Mouse (Mus musculus): ENCODE data around the gene Hoxb5. TPM values are rescaled to one million over a fixed set of nuclear protein-coding genes. Genes with fewer than 3 reads are reported as not detected.

Gene Hoxb5
- polyA plus RNA-seq, 1 experiment from 2014 or later: not detected

GRCm38 (mm10) chr11:96314671-96315343, 11.7 kb downstream of the Hoxb5 start:
- Histone ChIP-seq H3K4me3 (ENCODE audit: low read depth, low read length) (no peak overlapping the region), H3K4me1 (ENCODE audit: control insufficient read depth, insufficient read depth, low read length) (no peaks in the 10 kb centered on the region), H3K9me3 (replicated peaks; ENCODE audit: control insufficient read depth, low read length, poor library complexity, severe bottlenecking) (no peaks in the 10 kb centered on the region), H3K27ac (ENCODE audit: low read length) (no peak overlapping the region), H3K36me3 (ENCODE audit: control insufficient read depth, insufficient read depth, low read length) (no peaks in the 10 kb centered on the region), H3K27me3 (ENCODE audit: control insufficient read depth, insufficient read depth, low read depth, low read length) (peaks cover 92% of the 10 kb centered on the region), H3K9ac (ENCODE audit: low read depth, low read length) (no peak overlapping the region), H3K4me2 (ENCODE audit: low read length) (no peak overlapping the region)
- under 1% methylated on average over 34 of the region's 34 CpGs for WGBS
- no peak for ATAC-seq

GRCm38 (mm10) chr11:96315344-96315681, 12.2 kb downstream of the Hoxb5 start:
- Histone ChIP-seq H3K4me3 (ENCODE audit: low read depth, low read length) (no peak overlapping the region), H3K36me3 (ENCODE audit: control insufficient read depth, insufficient read depth, low read length) (no peaks in the 10 kb centered on the region), H3K9ac (ENCODE audit: low read depth, low read length) (no peak overlapping the region), H3K4me1 (ENCODE audit: control insufficient read depth, insufficient read depth, low read length) (no peaks in the 10 kb centered on the region), H3K27ac (ENCODE audit: low read length) (no peak overlapping the region), H3K9me3 (replicated peaks; ENCODE audit: control insufficient read depth, low read length, poor library complexity, severe bottlenecking) (no peaks in the 10 kb centered on the region), H3K4me2 (ENCODE audit: low read length) (no peak overlapping the region), H3K27me3 (ENCODE audit: control insufficient read depth, insufficient read depth, low read depth, low read length) (peaks cover 92% of the 10 kb centered on the region)
- no peak for ATAC-seq
- 0% methylated on average over 5 of the region's 5 CpGs for WGBS

GRCm38 (mm10) chr11:96316696-96317607, 13.8 kb downstream of the Hoxb5 start:
- H3K27ac ChIP-seq (ENCODE audit: low read length): no peak overlapping the region
- no peak for ATAC-seq

GRCm38 (mm10) chr11:96317608-96318367, 14.7 kb downstream of the Hoxb5 start, which contains the start of gene Hoxb4:
TSS of gene Hoxb4 (plus strand) at chr11:96318267.
- Histone ChIP-seq H3K4me2 (ENCODE audit: low read length) (peak within 1 kb of the TSS; percentile 12; the same call in 1 of the 2 replicates), H3K9me3 (replicated peaks; ENCODE audit: control insufficient read depth, low read length, poor library complexity, severe bottlenecking) (no peaks in the 10 kb centered on the region), H3K27me3 (ENCODE audit: control insufficient read depth, insufficient read depth, low read depth, low read length) (peaks cover 91% of the 10 kb centered on the region), H3K4me3 (ENCODE audit: low read depth, low read length) (no peak within 1 kb of the TSS), H3K36me3 (ENCODE audit: control insufficient read depth, insufficient read depth, low read length) (no peaks in the 10 kb centered on the region), H3K27ac (ENCODE audit: low read length) (no peak within 1 kb of the TSS), H3K9ac (ENCODE audit: low read depth, low read length) (no peak within 1 kb of the TSS), H3K4me1 (ENCODE audit: control insufficient read depth, insufficient read depth, low read length) (no peaks in the 10 kb centered on the region)
- WGBS: under 1% methylated on average over 28 of the region's 28 CpGs
- no peak for ATAC-seq

More at GRCm38 (mm10) chr11:96316696-96317607, 13.8 kb downstream of the Hoxb5 start:
- no peaks in the 10 kb centered on the region for H3K9me3 ChIP-seq (replicated peaks; ENCODE audit: control insufficient read depth, low read length, poor library complexity, severe bottlenecking)
- H3K4me2 ChIP-seq (ENCODE audit: low read length): no peak overlapping the region
- no peaks in the 10 kb centered on the region for H3K36me3 ChIP-seq (ENCODE audit: control insufficient read depth, insufficient read depth, low read length)
- no peak overlapping the region for H3K4me3 ChIP-seq (ENCODE audit: low read depth, low read length)
- H3K4me1 ChIP-seq (ENCODE audit: control insufficient read depth, insufficient read depth, low read length): no peaks in the 10 kb centered on the region
- peaks cover 91% of the 10 kb centered on the region for H3K27me3 ChIP-seq (ENCODE audit: control insufficient read depth, insufficient read depth, low read depth, low read length)
- no peak overlapping the region for H3K9ac ChIP-seq (ENCODE audit: low read depth, low read length)
- WGBS: 5% methylated on average over 18 of the region's 18 CpGs

GRCm38 (mm10) chr11:96318368-96319070, 15.4 kb downstream of the Hoxb5 start:
- ATAC-seq: no peak
- H3K4me3 ChIP-seq (ENCODE audit: low read depth, low read length): no peak overlapping the region
- peak overlapping the region; percentile 12; the same call in 1 of the 2 replicates for H3K4me2 ChIP-seq (ENCODE audit: low read length)

GRCm38 (mm10) chr11:96319071-96319902, 16.2 kb downstream of the Hoxb5 start:
- 2% methylated on average over 26 of the region's 34 CpGs for WGBS
- H3K27me3 ChIP-seq (ENCODE audit: control insufficient read depth, insufficient read depth, low read depth, low read length): peaks cover 90% of the 10 kb centered on the region
- no peaks in the 10 kb centered on the region for H3K36me3 ChIP-seq (ENCODE audit: control insufficient read depth, insufficient read depth, low read length)
- no peaks in the 10 kb centered on the region for H3K9me3 ChIP-seq (replicated peaks; ENCODE audit: control insufficient read depth, low read length, poor library complexity, severe bottlenecking)
- no peak for ATAC-seq
- peak overlapping the region; percentile 12; the same call in 1 of the 2 replicates for H3K4me2 ChIP-seq (ENCODE audit: low read length)
- H3K4me3 ChIP-seq (ENCODE audit: low read depth, low read length): no peak overlapping the region
- H3K4me1 ChIP-seq (ENCODE audit: control insufficient read depth, insufficient read depth, low read length): no peaks in the 10 kb centered on the region
- H3K27ac ChIP-seq (ENCODE audit: low read length): no peak overlapping the region
- H3K9ac ChIP-seq (ENCODE audit: low read depth, low read length): no peak overlapping the region

More at GRCm38 (mm10) chr11:96318368-96319070, 15.4 kb downstream of the Hoxb5 start:
- peaks cover 90% of the 10 kb centered on the region for H3K27me3 ChIP-seq (ENCODE audit: control insufficient read depth, insufficient read depth, low read depth, low read length)
- WGBS: 0% methylated on average over 40 of the region's 45 CpGs
- H3K27ac ChIP-seq (ENCODE audit: low read length): no peak overlapping the region
- H3K4me1 ChIP-seq (ENCODE audit: control insufficient read depth, insufficient read depth, low read length): no peaks in the 10 kb centered on the region
- no peaks in the 10 kb centered on the region for H3K36me3 ChIP-seq (ENCODE audit: control insufficient read depth, insufficient read depth, low read length)
- no peak overlapping the region for H3K9ac ChIP-seq (ENCODE audit: low read depth, low read length)
- H3K9me3 ChIP-seq (replicated peaks; ENCODE audit: control insufficient read depth, low read length, poor library complexity, severe bottlenecking): no peaks in the 10 kb centered on the region

- no peak for ATAC-seq
- Histone ChIP-seq H3K4me1 (ENCODE audit: control insufficient read depth, insufficient read depth, low read length) (no peaks in the 10 kb centered on the region), H3K4me2 (ENCODE audit: low read length) (no peak overlapping the region), H3K4me3 (ENCODE audit: low read depth, low read length) (no peak overlapping the region), H3K9ac (ENCODE audit: low read depth, low read length) (no peak overlapping the region), H3K27me3 (ENCODE audit: control insufficient read depth, insufficient read depth, low read depth, low read length) (peaks cover 93% of the 10 kb centered on the region), H3K27ac (ENCODE audit: low read length) (no peak overlapping the region), H3K36me3 (ENCODE audit: control insufficient read depth, insufficient read depth, low read length) (no peaks in the 10 kb centered on the region), H3K9me3 (replicated peaks; ENCODE audit: control insufficient read depth, low read length, poor library complexity, severe bottlenecking) (no peaks in the 10 kb centered on the region)
- WGBS: under 1% methylated on average over 29 of the region's 29 CpGs
Observed at GRCm38 (mm10) chr11:96319910-96320309, 16.8 kb downstream of the Hoxb5 start.

GRCm38 (mm10) chr11:96320688-96321087, 17.6 kb downstream of the Hoxb5 start:
- no peak overlapping the region for H3K4me2 ChIP-seq (ENCODE audit: low read length)

More at GRCm38 (mm10) chr11:96320688-96321087, 17.6 kb downstream of the Hoxb5 start:
- under 1% methylated on average over 17 of the region's 17 CpGs for WGBS
- Histone ChIP-seq H3K27ac (ENCODE audit: low read length) (no peak overlapping the region), H3K36me3 (ENCODE audit: control insufficient read depth, insufficient read depth, low read length) (no peaks in the 10 kb centered on the region), H3K9me3 (replicated peaks; ENCODE audit: control insufficient read depth, low read length, poor library complexity, severe bottlenecking) (no peaks in the 10 kb centered on the region), H3K4me3 (ENCODE audit: low read depth, low read length) (no peak overlapping the region), H3K9ac (ENCODE audit: low read depth, low read length) (no peak overlapping the region), H3K27me3 (ENCODE audit: control insufficient read depth, insufficient read depth, low read depth, low read length) (peaks cover 92% of the 10 kb centered on the region), H3K4me1 (ENCODE audit: control insufficient read depth, insufficient read depth, low read length) (no peaks in the 10 kb centered on the region)
- ATAC-seq: no peak
